Mouse (Mus musculus) adrenal gland, postnatal 0 days (tissue): ENCODE results near the gene Tmem117. TPM values are rescaled to one million over a fixed set of nuclear protein-coding genes. Genes with fewer than 3 reads are reported as not detected.

Experiments used
- polyA plus RNA-seq: library from polyadenylated mRNA; unstranded; fragments of >200 nt; fragmentation: Nextera tagmentation; extraction: Ambion mirVana; gene quantifications from 2 replicates; pipeline ENCODE4 v1.2.1, GENCODE M21; 2015

Tmem117 gene
- polyA plus RNA-seq = 2.6 and 3.4 TPM in 2 replicates

GRCm38 (mm10) chr15:94628830-94629601, at the start of gene Tmem117:
TSS of gene Tmem117 (plus strand) at chr15:94629232.

GRCm38 (mm10) chr15:94589219-94590075, 39.6 kb upstream of the Tmem117 start, which contains the start of gene Twf1:
TSS of gene Twf1 (minus strand) at chr15:94589889.

Other genes starting within 250 kb of the Tmem117 start
- 1.4 and 1.6 TPM in 2 replicates for gene Adamts20, start 163.8 kb upstream of the Tmem117 start, polyA plus RNA-seq
- gene Pus7l, start 85.7 kb upstream of the Tmem117 start, polyA plus RNA-seq = 4.2 and 5.1 TPM in 2 replicates
- 5.7 and 10.9 TPM in 2 replicates for gene Irak4, start 85.6 kb upstream of the Tmem117 start, polyA plus RNA-seq
- 49.0 and 81.6 TPM in 2 replicates for gene Twf1, start 39.3 kb upstream of the Tmem117 start, polyA plus RNA-seq